Mouse (Mus musculus) neural tube, embryonic 11.5 days (tissue): ENCODE measurements at regions not wholly inside any gene's neighbourhood (a gene's known extent, or its start where the extent isn't known, plus 50 kb on each side); places are given as distances from the start of the nearest gene placed in this dataset.
A peak's percentile ranks its signal among the peaks of the same experiment; 100 is the strongest.

ENCODE experiments used
- ATAC-seq: fragments of 200-750 bp; cut with Nextera tagmentation; 2 replicates; pipeline ENCODE4 v1.8.0; 2017; ENCODE audit warnings: moderate number of reproducible peaks, mild to moderate bottlenecking, moderate TSS enrichment, moderate library complexity; ENCODE audit not compliant: insufficient read depth, low FRiP score, low TSS enrichment
- DNase-seq: peaks from one replicate; pipeline ENCODE4 v3.0.0-alpha.2; 2015; ENCODE audit warnings: low spot score
- H3K27ac ChIP-seq: fragments of 300-500 bp; sonication (generic); 2 replicates; pipeline ENCODE4 v1.5.1; 2014; ENCODE audit warnings: low read depth, mild to moderate bottlenecking, low read length
- H3K27me3 ChIP-seq: fragments of 300-500 bp; sonication (generic); 2 replicates; pipeline ENCODE4 v1.6.1; 2014; ENCODE audit warnings: mild to moderate bottlenecking, low read length, mixed read lengths; ENCODE audit not compliant: control insufficient read depth, insufficient read depth
- H3K36me3 ChIP-seq: fragments of 300-500 bp; sonication (generic); 2 replicates; pipeline ENCODE4 v1.6.1; 2014; ENCODE audit warnings: mild to moderate bottlenecking, low read length, moderate library complexity, mixed read lengths; ENCODE audit not compliant: control insufficient read depth, insufficient read depth
- H3K4me1 ChIP-seq: fragments of 300-500 bp; sonication (generic); 2 replicates; pipeline ENCODE4 v1.6.1; 2014; ENCODE audit warnings: low read length, mixed read lengths; ENCODE audit not compliant: control insufficient read depth, insufficient read depth
- H3K4me2 ChIP-seq: fragments of 300-500 bp; sonication (generic); 2 replicates; pipeline ENCODE4 v1.6.1; 2014; ENCODE audit warnings: low read depth, mild to moderate bottlenecking, moderate library complexity
- H3K4me3 ChIP-seq: fragments of 300-500 bp; sonication (generic); 2 replicates; pipeline ENCODE4 v1.5.1; 2014; ENCODE audit warnings: low read depth, low read length
- H3K9ac ChIP-seq: fragments of 300-500 bp; sonication (generic); 2 replicates; pipeline ENCODE4 v1.6.1; 2014; ENCODE audit warnings: mild to moderate bottlenecking, low read length
- H3K9me3 ChIP-seq: fragments of 300-500 bp; sonication (generic); 2 replicates; pipeline ENCODE4 v1.6.1; 2016; ENCODE audit warnings: low read length; ENCODE audit not compliant: control insufficient read depth
- WGBS: fragments of 180-500 bp; shearing (Covaris S2); extraction: QIAGEN DNeasy Blood & Tissue Kit; methylation state at CpG from one replicate; pipeline ENCODE4 v1.1.7; 2014; 5-methylcytosine and 5-hydroxymethylcytosine counted together

DNA sequence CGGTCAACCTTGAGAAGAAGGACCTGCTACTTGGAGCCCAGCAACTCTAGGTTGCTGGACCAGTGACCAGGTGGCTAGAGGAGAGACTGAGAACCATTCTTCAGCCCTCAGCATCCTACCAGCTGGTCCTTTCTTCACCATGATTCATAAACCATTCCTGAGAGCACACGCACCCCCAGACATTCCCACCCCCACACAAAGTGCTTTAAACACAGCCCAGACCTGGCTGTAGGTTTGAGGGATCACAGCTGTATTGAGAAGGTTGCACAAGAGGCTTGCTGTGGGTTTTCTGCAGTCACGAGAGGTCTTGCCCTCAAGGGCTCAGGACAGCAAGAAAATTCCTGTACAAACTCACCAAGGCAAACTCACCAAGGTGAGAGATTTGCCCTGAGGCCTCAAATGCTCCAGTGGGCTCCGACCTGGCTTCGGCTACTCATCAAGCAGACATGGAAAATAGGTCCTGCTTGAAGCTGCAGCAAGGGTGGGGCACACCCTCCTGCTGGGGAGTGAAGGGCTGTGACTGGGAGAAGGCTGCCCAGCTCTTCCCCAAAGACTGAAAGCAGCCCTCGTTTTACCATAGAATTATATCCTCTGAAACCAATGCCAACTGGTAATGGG lies 161.9 kb upstream of the Lnx1 start:
- Histone ChIP-seq H3K27ac (no peak overlapping the region), H3K4me3 (no peak overlapping the region), H3K4me1 (no peaks in the 10 kb centered on the region), H3K27me3 (no peaks in the 10 kb centered on the region), H3K9me3 (no peaks in the 10 kb centered on the region), H3K9ac (no peak overlapping the region), H3K36me3 (no peaks in the 10 kb centered on the region), H3K4me2 (no peak overlapping the region)
- DNase-seq (no peak), ATAC-seq (no peak)
- 88% methylated on average over 6 of the region's 6 CpGs for WGBS

DNA sequence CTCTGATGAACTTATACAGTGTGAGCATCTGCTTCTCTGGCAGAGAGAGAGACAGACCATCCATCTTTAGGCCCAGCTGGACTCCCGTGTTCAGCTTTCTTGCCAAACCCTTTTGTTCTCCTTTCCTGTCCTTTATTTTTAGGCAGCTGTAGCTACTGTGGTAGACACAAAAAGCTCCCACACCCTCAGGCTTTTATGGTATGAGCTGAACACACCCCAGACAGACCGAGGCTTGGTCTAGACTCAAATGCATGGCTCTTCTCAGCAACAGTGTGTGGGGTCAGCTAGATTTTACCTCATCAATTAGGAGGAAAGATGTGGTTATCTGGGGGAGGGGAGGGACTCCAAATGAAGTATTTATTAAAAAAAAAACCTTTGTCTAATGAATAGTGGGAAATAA lies 158.6 kb upstream of the Lnx1 start:
- WGBS, result 18% methylated on average over 2 of the region's 2 CpGs
- H3K36me3 ChIP-seq, result no peaks in the 10 kb centered on the region
- H3K9ac ChIP-seq, result no peak overlapping the region
- DNase-seq, result no peak
- no peaks in the 10 kb centered on the region for H3K9me3 ChIP-seq
- H3K27me3 ChIP-seq, result no peaks in the 10 kb centered on the region
- H3K4me3 ChIP-seq, result no peak overlapping the region
- ATAC-seq, result no peak
- H3K4me2 ChIP-seq, result no peak overlapping the region
- no peak overlapping the region for H3K27ac ChIP-seq
- H3K4me1 ChIP-seq, result no peaks in the 10 kb centered on the region

DNA sequence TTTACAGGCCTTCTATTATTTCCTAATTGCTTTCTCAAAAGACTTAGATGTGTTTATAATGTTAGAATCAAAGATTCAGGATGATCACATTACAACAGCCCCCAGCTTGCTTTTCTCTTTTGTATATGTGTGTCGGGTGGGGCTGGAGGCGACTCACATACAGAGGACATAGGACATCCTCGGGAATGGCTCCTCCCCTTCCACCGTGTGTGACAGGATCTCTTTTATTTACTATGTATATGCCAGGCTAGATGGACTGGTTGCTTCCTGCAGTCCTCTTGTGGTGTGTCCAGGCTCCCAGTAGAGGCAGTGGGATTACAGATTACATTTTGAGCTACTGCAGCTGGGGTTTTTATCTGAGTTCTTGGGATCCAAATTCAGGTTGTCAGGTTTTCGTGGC lies 155.1 kb upstream of the Lnx1 start:
- Histone ChIP-seq H3K9ac (no peak overlapping the region), H3K9me3 (no peaks in the 10 kb centered on the region), H3K4me3 (no peak overlapping the region), H3K4me2 (no peak overlapping the region), H3K27ac (0 out of 2 replicates have a peak overlapping the region, but pooled peaks have one; percentile 14), H3K27me3 (no peaks in the 10 kb centered on the region), H3K4me1 (no peaks in the 10 kb centered on the region), H3K36me3 (no peaks in the 10 kb centered on the region)
- 61% methylated on average over 5 of the region's 5 CpGs for WGBS
- ATAC-seq (no peak), DNase-seq (no peak)

DNA sequence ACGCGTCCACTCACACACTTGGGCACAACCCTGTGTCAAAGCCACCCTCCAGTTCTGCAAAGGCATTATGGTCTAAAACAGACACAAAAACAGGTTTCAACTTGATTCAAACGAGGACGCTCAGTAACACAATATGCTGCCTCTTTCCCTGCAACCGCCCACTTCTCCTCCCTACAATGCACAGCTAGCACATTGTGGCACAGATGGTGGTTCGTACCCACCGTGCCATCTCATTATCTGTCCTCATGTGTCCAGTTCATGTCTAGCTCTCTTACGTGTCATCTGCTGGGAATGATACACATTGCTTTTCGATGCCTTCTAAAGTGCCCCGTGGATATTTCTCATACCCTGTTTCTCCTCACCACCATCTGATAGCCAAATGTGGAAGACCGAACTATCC lies 154.4 kb upstream of the Lnx1 start:
- 83% methylated on average over 11 of the region's 11 CpGs for WGBS
- DNase-seq (no peak), ATAC-seq (no peak)
- no peaks in the 10 kb centered on the region for H3K27me3 ChIP-seq
- H3K9me3 ChIP-seq, result no peaks in the 10 kb centered on the region
- no peaks in the 10 kb centered on the region for H3K36me3 ChIP-seq
- no peak overlapping the region for H3K4me2 ChIP-seq
- no peak overlapping the region for H3K4me3 ChIP-seq
- H3K9ac ChIP-seq, result no peak overlapping the region
- no peak overlapping the region for H3K27ac ChIP-seq
- H3K4me1 ChIP-seq, result no peaks in the 10 kb centered on the region

DNA sequence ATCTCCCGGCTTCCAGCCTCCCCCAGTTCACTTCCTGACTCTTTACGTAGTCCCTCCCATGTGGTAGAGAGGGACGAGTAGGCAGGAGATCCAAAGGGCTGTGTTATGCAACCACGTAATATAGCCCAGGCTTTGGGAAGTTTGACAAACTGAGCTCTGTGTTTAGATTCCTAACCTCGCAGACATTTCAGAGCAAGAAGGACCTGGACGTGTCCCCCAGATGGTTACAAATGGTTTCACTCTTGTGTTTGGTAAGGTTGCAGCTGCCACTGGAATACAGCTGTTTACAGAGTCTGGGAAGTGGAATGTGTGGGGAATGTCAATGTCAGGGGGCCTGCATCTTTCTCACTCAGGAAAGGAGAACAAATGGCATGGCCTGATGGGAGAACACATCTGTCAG lies 145.1 kb upstream of the Lnx1 start:
- DNase-seq, result no peak
- Histone ChIP-seq H3K27me3 (no peaks in the 10 kb centered on the region), H3K9me3 (no peaks in the 10 kb centered on the region), H3K4me1 (no peaks in the 10 kb centered on the region), H3K27ac (no peak overlapping the region), H3K4me3 (no peak overlapping the region), H3K36me3 (no peaks in the 10 kb centered on the region), H3K4me2 (no peak overlapping the region), H3K9ac (no peak overlapping the region)
- WGBS, result 63% methylated on average over 6 of the region's 6 CpGs
- no peak for ATAC-seq

DNA sequence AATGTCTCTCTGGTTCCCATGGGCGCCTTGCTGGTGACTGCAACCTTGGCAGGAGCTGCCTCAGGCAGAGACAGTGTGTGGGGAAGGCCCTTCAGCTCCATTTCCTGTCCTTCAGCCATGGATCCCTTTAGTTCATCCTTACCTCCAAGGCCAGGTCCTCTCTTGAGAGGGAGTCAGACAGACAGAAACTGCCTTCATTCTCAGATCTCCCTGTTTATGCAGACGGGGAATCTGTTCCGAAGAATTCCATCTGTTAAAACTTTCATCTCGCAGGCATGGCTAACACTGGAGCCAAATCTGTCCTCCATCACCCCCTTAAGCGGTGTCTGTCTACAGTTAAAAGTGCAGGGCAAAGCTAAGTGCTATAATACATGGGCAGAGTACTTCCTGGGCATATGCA lies 144.0 kb upstream of the Lnx1 start:
- no peak for ATAC-seq
- whole genome bisulfite sequencing, result 84% methylated on average over 5 of the region's 5 CpGs
- H3K9me3 ChIP-seq, result no peaks in the 10 kb centered on the region
- H3K27me3 ChIP-seq, result no peaks in the 10 kb centered on the region
- no peak overlapping the region for H3K4me3 ChIP-seq
- H3K36me3 ChIP-seq, result no peaks in the 10 kb centered on the region
- no peak overlapping the region for H3K9ac ChIP-seq
- DNase-seq, result no peak
- H3K4me2 ChIP-seq, result no peak overlapping the region
- H3K27ac ChIP-seq, result no peak overlapping the region
- H3K4me1 ChIP-seq, result no peaks in the 10 kb centered on the region

DNA sequence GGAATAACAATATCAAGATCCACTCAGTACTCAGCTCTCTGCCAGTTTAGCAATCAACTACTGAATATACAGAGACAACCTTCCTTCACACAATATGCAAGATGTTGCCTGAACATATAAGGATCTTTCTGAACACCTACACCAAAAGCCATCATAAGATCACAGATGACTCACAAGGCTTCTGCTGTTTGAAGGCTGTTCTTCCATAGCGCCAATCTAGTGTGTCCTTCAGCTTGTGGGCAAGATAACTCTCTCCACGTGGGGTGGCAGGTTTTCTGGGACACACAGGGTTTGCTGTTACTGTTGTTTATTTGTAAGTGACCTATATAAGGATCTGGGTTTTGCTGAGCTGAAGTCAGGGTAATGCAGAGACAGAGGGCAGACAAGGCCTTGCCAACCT lies 131.7 kb upstream of the Lnx1 start:
- Histone ChIP-seq H3K9me3 (no peaks in the 10 kb centered on the region), H3K4me2 (no peak overlapping the region), H3K4me3 (no peak overlapping the region), H3K9ac (no peak overlapping the region), H3K36me3 (no peaks in the 10 kb centered on the region), H3K27ac (no peak overlapping the region), H3K27me3 (no peaks in the 10 kb centered on the region), H3K4me1 (no peaks in the 10 kb centered on the region)
- no peak for DNase-seq
- 87% methylated on average over 2 of the region's 2 CpGs for WGBS
- ATAC-seq, result no peak

DNA sequence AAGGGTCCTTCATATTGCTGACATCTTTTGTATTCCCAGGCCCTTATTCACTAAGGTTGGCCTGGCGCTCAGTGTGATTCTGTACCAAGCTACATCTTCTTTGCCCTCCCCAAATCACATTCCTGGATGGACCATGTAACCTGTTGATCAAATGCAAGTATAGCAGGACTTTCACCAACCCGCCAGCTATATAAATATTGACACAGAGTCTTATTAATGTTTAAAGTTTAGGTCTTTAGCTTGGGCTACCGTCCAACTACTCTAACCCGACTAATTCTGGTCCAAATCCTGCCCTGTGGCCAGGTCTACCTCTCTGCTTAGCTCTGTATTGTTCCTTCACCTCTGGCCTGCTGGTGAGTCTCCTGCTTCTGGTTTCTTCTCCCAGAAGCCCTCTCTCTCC lies 131.2 kb upstream of the Lnx1 start:
- ATAC-seq (no peak), DNase-seq (no peak)
- Histone ChIP-seq H3K36me3 (no peaks in the 10 kb centered on the region), H3K4me2 (no peak overlapping the region), H3K4me3 (no peak overlapping the region), H3K27me3 (no peaks in the 10 kb centered on the region), H3K27ac (no peak overlapping the region), H3K4me1 (no peaks in the 10 kb centered on the region), H3K9me3 (no peaks in the 10 kb centered on the region), H3K9ac (no peak overlapping the region)
- whole genome bisulfite sequencing, result 88% methylated on average over 4 of the region's 4 CpGs

DNA sequence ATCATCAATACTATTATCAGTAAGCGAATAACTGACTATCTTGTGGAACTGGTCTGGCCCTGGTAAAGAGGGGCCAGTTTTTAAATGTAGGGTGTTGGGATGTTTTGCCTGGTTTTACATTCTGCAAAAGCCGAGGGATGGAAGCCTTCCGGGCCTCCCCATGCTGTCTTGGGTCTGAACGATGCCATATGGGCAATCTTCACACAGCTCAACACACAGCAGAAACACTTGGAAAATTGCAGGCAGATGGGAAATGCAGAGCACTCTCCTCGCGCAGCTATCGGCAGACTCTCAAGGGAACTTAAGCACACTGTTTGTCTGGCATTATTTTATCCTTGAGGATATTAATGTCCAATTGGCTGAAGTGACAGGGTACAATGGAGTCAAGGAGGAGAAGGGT lies 129.3 kb upstream of the Lnx1 start:
- no peak for DNase-seq
- Histone ChIP-seq H3K4me1 (0 out of 2 replicates have a peak, but pooled peaks cover 3% of the 10 kb centered on the region), H3K27ac (no peak overlapping the region), H3K36me3 (no peaks in the 10 kb centered on the region), H3K4me2 (no peak overlapping the region), H3K27me3 (no peaks in the 10 kb centered on the region), H3K9me3 (no peaks in the 10 kb centered on the region), H3K9ac (no peak overlapping the region), H3K4me3 (no peak overlapping the region)
- no peak for ATAC-seq
- 64% methylated on average over 7 of the region's 7 CpGs for WGBS
